Mouse (Mus musculus): Measurements from ENCODE around the gene Slc22a6. TPM values are rescaled to one million over a fixed set of nuclear protein-coding genes. Genes with fewer than 3 reads are reported as not detected.

The Slc22a6 gene
- polyA plus RNA-seq, 2 experiments: 0.01 TPM; not detected in 1

DNA sequence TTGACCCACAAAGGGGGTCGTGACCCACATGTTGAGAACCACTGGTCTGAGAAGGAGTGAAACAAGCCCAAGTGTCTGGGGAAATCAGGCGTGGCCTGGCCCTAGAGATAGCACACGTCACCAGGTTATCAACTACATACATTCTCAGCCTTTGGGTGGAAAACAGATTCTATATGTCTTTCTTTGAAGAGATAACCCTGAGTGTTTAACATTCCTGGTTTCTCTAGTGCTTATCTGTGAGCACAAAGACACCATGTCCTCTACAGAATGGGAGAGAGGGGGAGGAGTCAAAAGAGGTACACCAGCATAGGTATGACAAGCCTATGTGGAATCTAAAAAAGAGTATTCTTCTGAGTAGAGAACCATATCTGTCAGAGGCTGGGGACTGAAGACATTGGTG, 14.9 kb upstream of the Slc22a6 start:
- Histone ChIP-seq H3K9me3 (ENCODE audit: control insufficient read depth, low read length) (no peaks in the 10 kb centered on the region), H3K4me2 (ENCODE audit: low read depth) (peak overlapping the region; percentile 35), H3K27ac (no peak overlapping the region), H3K4me1 (replicated peaks; ENCODE audit: control insufficient read depth in 2 of 2, insufficient read depth in 2 of 2, low read length in 1 of 2) (peaks cover 37 to 55% of the 10 kb centered on the region in 2 experiments), H3K27me3 (ENCODE audit: control insufficient read depth, insufficient read depth, low read length) (no peaks in the 10 kb centered on the region; the same call in 1 of the 2 replicates), H3K9ac (replicated peaks) (peak overlapping the region; percentile 20; the same call in 1 of the 2 replicates), H3K4me3 (ENCODE audit: insufficient read depth in 1 of 2, low read depth in 2 of 2, low read length in 2 of 2) (no peak overlapping the region), H3K36me3 (replicated peaks; ENCODE audit: control insufficient read depth, insufficient read depth, low read depth) (no peaks in the 10 kb centered on the region)
- ATAC-seq (ENCODE audit: insufficient read depth): peak; percentile 96
- peak; percentile 77 to 84 (median 82) for DNase-seq (ENCODE audit: low read depth in 3 of 3, low spot score in 3 of 3)
- 8% methylated on average over 3 of the region's 3 CpGs for WGBS (ENCODE audit: insufficient replicate concordance)
- TF ChIP-seq EP300 (IDR thresholded peaks at IDR 0.05; ENCODE audit: low read depth): peak; percentile 98
- no peak for TF ChIP-seq CTCF (IDR thresholded peaks at IDR 0.05; ENCODE audit: low read depth)

DNA sequence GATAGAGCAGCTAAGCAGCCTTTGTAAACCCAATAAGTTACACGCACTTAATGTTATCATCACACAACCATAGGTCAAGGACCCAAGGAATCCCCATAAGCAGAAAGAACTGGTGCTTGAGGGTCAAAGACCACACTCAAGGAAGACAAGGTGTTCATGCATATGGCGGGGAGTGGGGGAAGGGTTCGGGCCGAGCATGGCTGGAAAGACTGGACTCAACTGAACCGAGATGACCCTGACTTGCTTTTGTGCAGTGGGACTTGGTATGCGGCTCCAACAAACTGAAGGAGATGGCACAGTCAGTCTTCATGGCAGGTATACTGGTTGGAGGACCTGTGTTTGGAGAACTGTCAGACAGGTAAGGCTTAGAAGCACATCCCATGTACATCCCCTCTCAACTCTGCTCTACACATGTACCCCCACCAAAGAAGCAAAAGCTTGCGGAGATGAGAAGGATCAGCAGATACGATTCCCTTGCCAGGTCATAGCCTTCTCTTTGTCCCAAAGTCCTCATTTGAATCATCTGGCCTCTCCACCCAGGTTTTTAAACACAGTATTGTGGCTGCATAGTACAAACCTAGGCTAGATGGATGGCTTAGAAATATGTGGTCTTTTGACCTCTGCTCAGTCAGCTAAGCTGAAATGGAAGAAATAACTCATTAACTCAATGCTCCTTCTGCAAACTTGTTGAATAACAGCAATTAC, 13.2 kb upstream of the Slc22a6 start:
- DNase-seq (ENCODE audit: low read depth in 3 of 3, low spot score in 3 of 3): no peak
- Histone ChIP-seq H3K4me1 (replicated peaks; ENCODE audit: control insufficient read depth in 2 of 2, insufficient read depth in 2 of 2, low read length in 1 of 2) (peaks cover 37 to 49% of the 10 kb centered on the region in 2 experiments), H3K4me2 (ENCODE audit: low read depth) (no peak overlapping the region), H3K27ac (no peak overlapping the region), H3K27me3 (ENCODE audit: control insufficient read depth, insufficient read depth, low read length) (no peaks in the 10 kb centered on the region; the same call in 1 of the 2 replicates), H3K36me3 (replicated peaks; ENCODE audit: control insufficient read depth, insufficient read depth, low read depth) (no peaks in the 10 kb centered on the region), H3K4me3 (ENCODE audit: insufficient read depth in 1 of 2, low read depth in 2 of 2, low read length in 2 of 2) (no peak overlapping the region), H3K9me3 (ENCODE audit: control insufficient read depth, low read length) (no peaks in the 10 kb centered on the region), H3K9ac (replicated peaks) (no peak overlapping the region)
- TF ChIP-seq EP300 (IDR thresholded peaks at IDR 0.05; ENCODE audit: low read depth) (no peak), CTCF (IDR thresholded peaks at IDR 0.05; ENCODE audit: low read depth) (no peak)
- no peak for ATAC-seq (ENCODE audit: insufficient read depth)
- WGBS (ENCODE audit: insufficient replicate concordance): 81% methylated on average over 8 of the region's 8 CpGs

DNA sequence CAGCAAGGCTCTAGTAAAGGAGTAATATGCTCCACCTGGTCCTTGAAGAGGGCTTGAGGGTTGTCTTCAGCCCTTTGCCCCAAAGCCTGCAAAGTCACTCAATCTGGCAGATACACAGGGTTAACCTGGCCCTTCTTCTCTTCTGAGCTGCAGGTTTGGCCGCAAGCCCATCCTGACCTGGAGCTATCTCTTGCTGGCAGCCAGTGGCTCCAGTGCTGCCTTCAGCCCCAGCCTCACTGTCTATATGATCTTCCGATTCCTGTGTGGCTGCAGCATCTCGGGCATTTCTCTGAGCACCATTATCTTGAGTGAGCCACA, 12.6 kb upstream of the Slc22a6 start:
- DNase-seq (ENCODE audit: low read depth in 3 of 3, low spot score in 3 of 3) (no peak), ATAC-seq (ENCODE audit: insufficient read depth) (peak; percentile 37; the same call in 1 of the 2 replicates)
- no peak overlapping the region for H3K9ac ChIP-seq (replicated peaks)
- WGBS (ENCODE audit: insufficient replicate concordance): 14% methylated on average over 3 of the region's 3 CpGs
- H3K9me3 ChIP-seq (ENCODE audit: control insufficient read depth, low read length): no peaks in the 10 kb centered on the region
- peaks cover 37 to 47% of the 10 kb centered on the region in 2 experiments for H3K4me1 ChIP-seq (replicated peaks; ENCODE audit: control insufficient read depth in 2 of 2, insufficient read depth in 2 of 2, low read length in 1 of 2)
- no peak overlapping the region for H3K4me3 ChIP-seq (ENCODE audit: insufficient read depth in 1 of 2, low read depth in 2 of 2, low read length in 2 of 2)
- H3K4me2 ChIP-seq (ENCODE audit: low read depth): no peak overlapping the region
- no peaks in the 10 kb centered on the region; the same call in 1 of the 2 replicates for H3K27me3 ChIP-seq (ENCODE audit: control insufficient read depth, insufficient read depth, low read length)
- H3K27ac ChIP-seq: no peak overlapping the region
- peak; percentile 32; the same call in 1 of the 2 replicates for TF ChIP-seq EP300 (IDR thresholded peaks at IDR 0.05; ENCODE audit: low read depth)
- no peak for TF ChIP-seq CTCF (IDR thresholded peaks at IDR 0.05; ENCODE audit: low read depth)
- no peaks in the 10 kb centered on the region for H3K36me3 ChIP-seq (replicated peaks; ENCODE audit: control insufficient read depth, insufficient read depth, low read depth)

DNA sequence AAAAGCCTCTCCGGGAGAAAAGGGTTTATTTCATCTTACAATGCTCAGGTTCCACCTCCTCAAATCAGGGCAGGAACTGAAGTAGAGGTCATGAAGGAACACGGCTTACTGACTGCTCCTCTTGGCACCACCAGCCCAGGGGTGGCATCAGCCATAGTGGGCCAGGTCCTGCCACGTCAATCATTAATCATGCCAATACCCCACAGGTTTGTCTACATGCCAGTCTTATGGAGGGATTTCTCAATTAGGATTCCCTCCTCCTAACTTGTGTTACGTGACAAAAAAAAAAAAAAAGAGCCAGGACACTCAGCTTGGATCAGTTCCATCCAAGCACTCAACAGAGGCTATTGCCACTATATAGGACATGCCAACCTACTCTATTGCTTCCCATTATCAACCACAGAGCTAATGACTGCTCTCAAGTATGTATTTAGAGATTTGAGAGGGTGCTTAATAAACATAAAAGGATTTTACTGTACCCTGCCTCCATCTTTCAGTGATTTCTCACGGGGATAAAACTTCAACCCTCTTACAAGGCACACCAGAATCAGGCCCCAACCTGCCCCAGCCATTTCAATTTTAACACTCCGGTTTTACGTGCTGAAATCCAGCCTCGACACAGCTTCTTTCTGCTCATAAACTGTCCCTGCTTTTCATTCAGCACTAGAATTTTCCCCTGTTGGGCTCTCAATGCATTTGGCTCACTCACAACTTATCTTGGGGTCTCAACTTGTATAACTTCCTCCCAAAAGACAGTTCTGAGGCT, 6.3 kb upstream of the Slc22a6 start:
- DNase-seq (ENCODE audit: low read depth in 3 of 3, low spot score in 3 of 3): no peak
- no peak overlapping the region for H3K9ac ChIP-seq (replicated peaks)

DNA sequence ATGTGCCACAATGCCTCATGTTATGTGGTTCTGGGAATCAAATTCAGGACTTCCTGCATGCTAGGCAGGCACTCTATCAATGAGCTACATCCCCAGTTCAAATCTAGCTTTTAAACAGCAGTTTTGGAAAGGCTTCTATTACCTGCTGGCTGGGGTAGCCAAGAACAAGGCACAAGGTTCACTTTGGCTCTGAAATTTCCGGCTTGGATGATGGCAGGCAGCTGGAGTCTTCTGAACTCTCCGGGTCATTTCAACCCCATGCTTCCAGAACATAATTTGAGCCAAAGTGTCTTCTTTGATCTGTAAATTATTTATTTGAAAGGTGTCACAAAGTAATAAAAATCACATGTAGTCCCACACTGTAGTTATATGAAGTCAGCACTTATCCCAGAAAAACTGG, 4.7 kb upstream of the Slc22a6 start:
- no peak for DNase-seq (ENCODE audit: low read depth in 3 of 3, low spot score in 3 of 3)
- no peak overlapping the region for H3K27ac ChIP-seq

More for the DNA sequence above, 6.3 kb upstream of the Slc22a6 start:
- no peaks in the 10 kb centered on the region for H3K36me3 ChIP-seq (replicated peaks; ENCODE audit: control insufficient read depth, insufficient read depth, low read depth)
- H3K27me3 ChIP-seq (ENCODE audit: control insufficient read depth, insufficient read depth, low read length): no peaks in the 10 kb centered on the region
- H3K4me3 ChIP-seq (ENCODE audit: insufficient read depth in 1 of 2, low read depth in 2 of 2, low read length in 2 of 2): no peak overlapping the region
- H3K27ac ChIP-seq: no peak overlapping the region
- ATAC-seq (ENCODE audit: insufficient read depth): no peak
- H3K4me1 ChIP-seq (replicated peaks; ENCODE audit: control insufficient read depth in 2 of 2, insufficient read depth in 2 of 2, low read length in 1 of 2): no peaks in the 10 kb centered on the region
- WGBS (ENCODE audit: insufficient replicate concordance): 69% methylated on average over 8 of the region's 8 CpGs
- TF ChIP-seq EP300 (IDR thresholded peaks at IDR 0.05; ENCODE audit: low read depth): no peak
- no peak for TF ChIP-seq CTCF (IDR thresholded peaks at IDR 0.05; ENCODE audit: low read depth)
- H3K4me2 ChIP-seq (ENCODE audit: low read depth): no peak overlapping the region
- H3K9me3 ChIP-seq (ENCODE audit: control insufficient read depth, low read length): no peaks in the 10 kb centered on the region

More for the DNA sequence above, 4.7 kb upstream of the Slc22a6 start:
- Histone ChIP-seq H3K4me1 (replicated peaks; ENCODE audit: control insufficient read depth in 2 of 2, insufficient read depth in 2 of 2, low read length in 1 of 2) (no peaks in the 10 kb centered on the region), H3K36me3 (replicated peaks; ENCODE audit: control insufficient read depth, insufficient read depth, low read depth) (no peaks in the 10 kb centered on the region), H3K27me3 (ENCODE audit: control insufficient read depth, insufficient read depth, low read length) (no peaks in the 10 kb centered on the region), H3K4me2 (ENCODE audit: low read depth) (no peak overlapping the region), H3K9me3 (ENCODE audit: control insufficient read depth, low read length) (no peaks in the 10 kb centered on the region), H3K9ac (replicated peaks) (no peak overlapping the region), H3K4me3 (ENCODE audit: insufficient read depth in 1 of 2, low read depth in 2 of 2, low read length in 2 of 2) (no peak overlapping the region)
- WGBS (ENCODE audit: insufficient replicate concordance): 49% methylated on average over 2 of the region's 2 CpGs
- ATAC-seq (ENCODE audit: insufficient read depth): no peak
- TF ChIP-seq CTCF (IDR thresholded peaks at IDR 0.05; ENCODE audit: low read depth) (no peak), EP300 (IDR thresholded peaks at IDR 0.05; ENCODE audit: low read depth) (no peak)

Data from liver, embryonic 14.5 days (tissue).